Mouse (Mus musculus): ENCODE measurements around the gene Sh3bp2.

Gene Sh3bp2

GRCm38 (mm10) chr5:34526477-34526775 is 788 bp downstream of the Sh3bp2 start:
- DNase-seq (ENCODE audit: low read depth, low spot score) = no peak

GRCm38 (mm10) chr5:34527352-34527751 is 1.7 kb downstream of the Sh3bp2 start:
- DNase-seq (ENCODE audit: low read depth, low spot score) = no peak

DNA sequence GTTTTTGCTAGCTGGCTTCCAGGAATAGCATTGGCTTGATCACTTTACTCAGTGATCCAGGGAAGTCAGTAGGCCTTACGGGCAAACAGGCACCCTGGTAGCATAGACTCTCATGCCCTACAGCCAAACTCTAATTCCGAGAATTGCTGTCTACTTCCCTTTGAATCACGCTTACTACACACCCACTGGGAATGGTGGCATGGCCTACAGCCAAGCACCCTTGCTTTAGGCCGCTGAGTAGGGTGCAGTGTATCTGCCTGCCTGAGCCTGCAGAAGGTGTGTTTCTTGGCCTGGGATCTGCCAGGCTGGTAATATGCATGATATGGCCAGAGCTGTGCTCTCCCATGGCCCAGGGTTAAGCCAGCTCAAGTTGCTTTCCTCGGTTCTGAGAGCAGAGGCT is 3.1 kb downstream of the Sh3bp2 start:
- no peak for DNase-seq (ENCODE audit: low read depth, low spot score)

GRCm38 (mm10) chr5:34530116-34530515 is 4.5 kb downstream of the Sh3bp2 start:
- no peak for DNase-seq (ENCODE audit: low read depth, low spot score)

- no peak for DNase-seq (ENCODE audit: low read depth, low spot score)
Observed at GRCm38 (mm10) chr5:34530687-34531086, 5.0 kb downstream of the Sh3bp2 start.

DNA sequence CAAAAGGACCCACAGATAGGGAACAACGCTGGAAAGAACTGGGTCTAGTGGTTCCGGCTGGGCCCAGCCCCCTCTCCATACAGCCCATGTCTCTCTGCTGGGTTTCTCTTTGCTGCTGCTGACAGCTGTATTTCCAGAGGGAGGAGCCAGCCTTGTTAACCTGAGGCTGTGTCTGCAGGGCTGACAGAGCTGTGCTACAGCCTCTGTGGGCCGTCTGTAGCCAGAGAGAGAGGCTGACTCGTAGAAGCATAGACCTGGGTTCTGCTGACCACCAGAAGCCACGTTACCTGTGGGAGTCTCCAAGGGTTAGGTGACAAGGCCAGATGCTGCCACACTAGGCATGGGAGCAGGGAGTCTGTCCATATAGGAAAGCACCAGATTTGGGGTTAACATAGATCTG is 7.4 kb downstream of the Sh3bp2 start:
- DNase-seq (ENCODE audit: low read depth, low spot score) = no peak

DNA sequence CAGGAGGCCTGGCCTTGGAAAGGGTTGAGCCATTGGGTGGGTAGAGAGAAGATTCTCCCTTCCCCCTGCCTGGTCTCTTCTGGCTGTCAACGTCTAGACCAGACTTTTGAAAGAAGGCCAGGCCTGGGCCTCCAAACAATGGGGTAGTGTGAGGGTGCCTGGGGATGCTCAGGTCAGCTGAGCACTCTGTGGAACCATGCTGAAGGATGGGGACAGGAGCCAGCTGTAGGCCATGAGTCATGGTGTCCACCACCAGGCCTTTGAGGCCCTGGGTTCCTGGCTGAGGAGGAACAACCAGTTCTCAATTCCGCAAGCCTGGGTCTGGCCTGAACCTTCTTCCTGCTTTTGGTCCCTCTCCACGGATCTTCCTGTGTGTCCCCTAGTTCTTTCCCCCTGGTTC is 8.2 kb downstream of the Sh3bp2 start:
- DNase-seq (ENCODE audit: low read depth, low spot score) = no peak

DNA sequence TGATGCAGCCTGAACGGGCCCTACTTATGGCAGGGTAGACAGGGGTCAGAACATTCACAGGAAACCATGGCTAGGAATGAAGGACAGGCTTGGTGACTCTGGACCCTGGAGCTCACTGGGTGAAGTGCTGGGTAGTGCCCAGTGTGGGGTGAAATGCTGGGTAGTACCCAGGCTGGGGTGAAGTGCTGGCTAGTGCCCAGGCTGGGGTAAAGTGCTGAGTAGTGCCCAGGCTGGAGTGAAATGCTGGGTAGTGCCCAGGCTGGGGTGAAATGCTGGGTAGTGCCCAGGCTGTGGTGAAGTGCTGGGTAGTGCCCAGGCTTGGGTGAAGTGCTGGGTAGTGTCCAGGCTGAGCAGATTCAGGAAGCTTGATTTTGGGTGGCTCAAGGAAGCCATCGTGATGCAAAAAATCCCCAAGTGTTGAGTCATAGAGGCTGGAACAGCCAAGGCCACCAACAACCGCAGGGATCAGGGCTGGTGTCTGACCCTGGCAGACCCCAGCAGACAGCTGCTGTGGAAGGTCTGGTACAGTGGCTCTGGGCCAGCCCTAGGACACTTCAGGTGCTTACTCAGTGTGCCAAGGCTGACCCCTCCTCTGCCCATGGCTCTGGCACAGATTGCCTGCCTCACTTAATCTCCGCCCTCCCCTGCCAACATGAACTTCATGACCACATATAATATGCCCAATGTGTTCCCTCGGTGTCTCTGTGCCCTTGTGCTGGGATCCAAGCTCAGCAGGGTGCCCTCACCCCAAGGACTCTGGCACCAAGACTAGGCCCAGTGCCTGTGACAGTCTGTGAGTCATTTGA is 9.3 kb downstream of the Sh3bp2 start:
- DNase-seq (ENCODE audit: low read depth, low spot score) = no peak

DNA sequence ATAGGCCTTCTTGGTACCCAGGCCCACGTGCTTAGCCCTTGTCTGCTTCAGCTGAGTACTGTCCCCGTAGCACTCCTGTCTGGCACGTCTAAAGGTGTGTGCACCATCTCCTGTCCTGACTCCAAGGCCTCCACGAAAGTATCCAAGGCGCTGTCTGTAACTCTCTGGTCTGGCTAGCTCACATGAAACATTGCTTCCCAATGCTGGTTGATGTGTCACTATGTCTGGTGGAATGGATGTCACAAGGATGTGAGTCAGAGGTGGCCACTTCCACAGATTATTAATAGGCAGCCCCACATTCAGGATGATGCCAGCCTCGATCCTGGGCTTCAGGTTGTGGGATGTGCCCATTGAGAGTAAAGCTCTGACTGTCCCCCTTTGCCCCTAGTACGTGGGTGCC is 10.2 kb downstream of the Sh3bp2 start:
- no peak for DNase-seq (ENCODE audit: low read depth, low spot score)

GRCm38 (mm10) chr5:34538079-34538478 is 12.4 kb downstream of the Sh3bp2 start:
- no peak for DNase-seq (ENCODE audit: low read depth, low spot score)

- peak; percentile 13 for DNase-seq (ENCODE audit: low read depth, low spot score)
Observed at GRCm38 (mm10) chr5:34538527-34538926, 12.9 kb downstream of the Sh3bp2 start.

GRCm38 (mm10) chr5:34539121-34539520 is 13.5 kb downstream of the Sh3bp2 start:
- DNase-seq (ENCODE audit: low read depth, low spot score) = no peak

DNA sequence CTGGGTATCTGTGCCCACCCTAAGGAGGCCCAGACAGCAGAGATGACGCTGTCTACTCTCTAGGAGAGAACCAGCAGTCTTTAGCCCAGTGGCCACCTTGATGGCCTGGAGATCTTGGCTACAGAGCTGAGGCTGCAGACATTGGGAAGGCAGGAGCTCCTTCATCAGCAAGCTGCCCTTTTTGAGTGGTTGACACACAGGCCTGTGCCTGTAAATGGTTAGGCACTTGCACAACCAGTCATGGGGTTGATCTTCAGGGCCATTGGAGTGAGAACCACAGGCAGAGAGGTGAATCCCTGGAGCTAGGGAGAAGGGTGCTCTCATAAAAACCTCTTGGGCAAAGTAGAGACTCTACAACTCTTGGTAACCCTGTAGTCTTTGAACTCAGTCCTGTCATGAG is 16.5 kb downstream of the Sh3bp2 start:
- DNase-seq (ENCODE audit: low read depth, low spot score) = no peak

DNA sequence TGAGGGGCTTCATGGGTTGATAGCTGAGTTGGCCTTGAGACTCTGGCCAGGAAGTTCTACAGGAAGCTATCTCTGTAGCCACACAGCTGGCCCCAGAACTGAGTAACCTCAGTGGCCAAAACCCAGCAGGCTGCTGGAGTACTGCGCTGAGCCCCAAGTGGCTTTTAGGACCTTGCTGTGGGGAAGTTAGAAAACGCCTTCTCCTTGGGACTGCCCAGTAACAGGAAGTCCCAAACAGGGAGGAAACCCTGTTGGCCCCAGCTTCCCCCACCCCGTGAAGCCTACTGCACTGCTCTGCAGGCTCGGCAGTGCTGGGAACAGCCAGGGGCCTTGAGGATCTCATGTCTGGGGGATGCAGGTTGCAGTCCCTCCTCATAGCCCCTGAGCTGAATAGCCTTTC is 17.5 kb downstream of the Sh3bp2 start:
- DNase-seq (ENCODE audit: low read depth, low spot score) = no peak

DNA sequence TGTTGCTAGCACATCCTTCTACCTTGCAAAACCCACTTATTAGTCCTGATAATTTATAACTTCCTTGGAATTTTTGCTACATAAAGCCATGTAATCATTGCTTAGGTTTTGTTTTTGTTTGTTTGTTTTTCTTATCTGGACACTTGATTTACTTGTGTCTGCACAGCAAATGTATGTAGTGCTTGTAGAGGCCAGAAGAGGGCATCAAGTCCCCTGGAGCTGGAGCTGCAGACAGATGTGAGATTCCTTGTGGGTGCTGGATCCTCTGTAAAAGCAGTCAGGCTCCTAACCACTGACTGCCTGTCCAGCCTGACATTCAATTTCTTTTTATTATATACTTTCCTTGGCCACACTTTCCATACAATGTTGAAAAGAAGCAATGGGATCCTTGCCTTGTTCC is 21.8 kb downstream of the Sh3bp2 start:
- peak; percentile 34 for DNase-seq (ENCODE audit: low read depth, low spot score)

DNA sequence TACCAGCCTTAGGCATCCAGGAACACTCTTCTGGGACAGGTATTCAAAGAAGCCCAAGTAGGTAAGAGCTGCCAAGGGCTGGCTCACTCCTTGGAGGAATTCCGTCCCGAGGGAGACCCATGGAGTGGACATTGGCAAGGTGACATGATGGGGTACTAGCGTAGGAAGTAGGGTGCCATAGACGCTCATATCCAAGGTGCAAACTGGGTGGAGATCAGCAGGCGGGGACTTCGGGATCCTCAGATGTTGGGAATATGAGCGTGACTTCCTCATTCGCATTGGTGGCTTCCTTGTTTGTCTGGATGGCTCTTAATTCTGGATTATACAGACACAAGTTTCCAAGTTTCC is 23.5 kb downstream of the Sh3bp2 start:
- no peak for DNase-seq (ENCODE audit: low read depth, low spot score)

DNA sequence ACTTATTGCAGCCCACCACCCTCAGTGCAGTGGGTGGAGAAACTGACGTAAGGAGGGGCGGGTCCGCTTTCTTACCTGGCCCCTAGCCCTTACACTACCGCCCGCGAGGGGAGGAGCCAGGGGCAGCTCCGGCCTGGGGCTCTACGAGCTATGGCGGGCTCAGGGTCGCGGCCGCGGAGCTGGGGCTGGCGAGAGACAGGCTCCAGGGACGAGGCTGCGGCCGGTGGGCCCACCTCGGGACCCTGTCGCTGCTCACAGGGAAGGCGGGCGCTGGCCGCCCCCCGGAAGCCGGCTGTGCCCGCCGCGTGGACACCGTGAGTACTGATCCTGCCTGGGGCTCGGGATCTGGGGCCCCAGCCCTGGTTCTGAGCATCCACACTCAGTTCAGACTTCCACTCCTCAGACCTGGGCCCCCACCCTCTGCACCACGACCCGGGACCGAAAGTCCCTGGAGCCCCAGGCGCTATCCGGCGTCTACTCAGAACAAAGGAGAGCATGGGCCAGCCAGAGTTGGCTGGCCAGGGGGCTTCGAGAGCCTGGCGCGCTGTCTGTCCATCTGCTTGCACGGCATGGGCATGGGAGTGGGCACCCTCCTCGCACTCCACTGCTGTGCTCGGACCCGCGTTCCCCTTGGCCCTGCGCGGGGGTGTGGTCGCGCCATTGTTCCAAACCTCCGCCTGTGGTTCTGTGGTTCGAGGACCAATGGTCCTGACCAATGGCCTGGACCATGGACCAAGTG is 24.0 kb downstream of the Sh3bp2 start:
- peak; percentile 60 for DNase-seq (ENCODE audit: low read depth, low spot score)

DNA sequence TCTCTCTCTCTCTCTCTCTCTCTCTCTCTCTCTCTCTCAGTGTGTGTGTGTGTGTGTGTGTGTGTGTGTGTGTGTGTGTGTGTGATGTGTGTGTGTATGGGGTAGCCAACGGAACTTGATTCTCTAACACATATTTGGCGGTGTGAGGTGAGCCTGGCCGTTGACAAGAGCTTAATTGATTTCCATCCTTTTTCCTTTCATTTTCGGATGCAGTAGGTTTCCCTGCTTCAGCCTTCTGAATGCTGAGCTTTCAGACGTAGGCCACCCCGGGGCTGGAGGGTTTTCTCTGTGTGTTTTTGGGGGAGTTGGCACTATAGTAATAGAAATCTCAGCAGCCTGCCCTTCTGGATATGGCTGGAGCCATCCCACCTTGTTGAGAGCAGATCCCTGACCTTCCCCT is 24.6 kb downstream of the Sh3bp2 start:
- DNase-seq (ENCODE audit: low read depth, low spot score) = no peak

DNA sequence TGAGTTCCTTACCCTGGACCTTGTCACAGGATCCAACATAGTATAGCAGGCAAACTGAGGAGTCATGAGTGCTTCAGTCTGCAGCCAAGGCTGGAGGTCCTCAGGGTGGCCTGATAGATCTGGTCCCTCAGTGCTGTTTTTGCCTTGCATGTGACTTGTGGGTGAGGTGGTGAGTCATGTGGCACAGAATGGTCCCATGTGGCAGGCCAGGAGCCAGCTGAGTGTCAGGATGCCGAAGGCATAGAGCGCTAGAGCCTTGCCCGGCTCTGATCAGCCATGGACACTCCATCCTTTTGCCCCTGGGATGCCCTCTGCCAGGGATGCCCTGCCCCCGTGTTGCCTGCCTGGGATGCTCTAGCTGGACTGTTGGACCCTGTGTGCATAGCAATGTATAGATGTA is 26.2 kb downstream of the Sh3bp2 start:
- no peak for DNase-seq (ENCODE audit: low read depth, low spot score)

DNA sequence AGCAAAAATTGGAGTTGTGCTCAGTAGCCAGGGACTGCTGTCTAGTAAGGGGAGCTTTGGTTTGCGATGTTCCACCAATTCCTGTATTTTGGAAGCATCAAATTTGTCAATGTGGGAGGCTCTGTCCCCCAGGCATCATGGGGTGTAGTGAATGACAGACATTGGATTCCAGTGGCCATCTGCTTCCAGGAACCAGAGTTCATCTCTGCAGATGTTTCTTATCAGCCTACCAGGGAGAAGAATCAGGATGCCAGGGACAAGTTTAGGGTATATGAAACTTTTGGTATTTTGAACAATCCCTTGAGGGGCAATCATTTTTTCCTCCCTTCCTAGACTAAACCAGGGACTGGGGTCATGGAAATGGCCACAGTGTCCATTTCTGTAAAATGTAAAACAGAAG is 38.2 kb downstream of the Sh3bp2 start:
- no peak for DNase-seq (ENCODE audit: low read depth, low spot score)

- no peak for DNase-seq (ENCODE audit: low read depth, low spot score)
Observed at GRCm38 (mm10) chr5:34564291-34564690, 38.7 kb downstream of the Sh3bp2 start.

- no peak for DNase-seq (ENCODE audit: low read depth, low spot score)
Observed at GRCm38 (mm10) chr5:34565545-34566283, 40.1 kb downstream of the Sh3bp2 start.

DNA sequence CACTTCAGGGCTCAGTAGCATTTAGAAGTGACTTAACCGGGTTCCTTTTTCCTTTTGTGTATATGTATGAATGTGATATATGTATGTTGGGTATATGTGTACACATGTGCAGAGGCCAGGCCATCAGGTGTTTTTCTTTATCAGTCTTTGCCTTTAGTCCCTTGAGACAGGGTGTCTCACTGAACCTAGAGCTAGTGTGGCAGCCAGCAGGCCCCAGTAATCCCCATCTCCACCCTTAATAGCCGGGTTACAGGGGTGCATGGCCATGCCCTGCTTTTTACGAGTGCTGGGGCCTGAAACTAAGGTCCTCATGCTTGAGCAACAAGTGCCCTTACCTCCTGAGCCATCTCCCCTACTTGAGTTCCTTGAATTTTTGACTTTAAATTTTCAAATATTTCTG is 45.9 kb downstream of the Sh3bp2 start:
- DNase-seq (ENCODE audit: low read depth, low spot score) = no peak
